Mouse (Mus musculus) midbrain, embryonic 10.5 days (tissue): ENCODE results near the gene Hirip3. TPM values are rescaled to one million over a fixed set of nuclear protein-coding genes. Genes with fewer than 3 reads are reported as not detected.

ENCODE experiments used
- DNase-seq: peaks from one replicate; pipeline ENCODE4 v3.0.0-alpha.2; 2017; ENCODE audit warnings: low spot score
- H3K27ac ChIP-seq: fragments of 300-500 bp; sonication (generic); replicated peaks from 2 replicates; pipeline ENCODE4 v1.5.1; 2016; ENCODE audit warnings: mild to moderate bottlenecking
- H3K27me3 ChIP-seq: fragments of 300-500 bp; sonication (generic); 2 replicates; pipeline ENCODE4 v1.6.1; 2016; ENCODE audit warnings: low read depth, mild to moderate bottlenecking; ENCODE audit not compliant: poor library complexity, severe bottlenecking
- H3K36me3 ChIP-seq: fragments of 300-500 bp; sonication (generic); 2 replicates; pipeline ENCODE4 v1.6.1; 2016; ENCODE audit warnings: mild to moderate bottlenecking, moderate library complexity
- H3K4me1 ChIP-seq: fragments of 300-500 bp; sonication (generic); 2 replicates; pipeline ENCODE4 v1.6.1; 2016
- H3K4me3 ChIP-seq: fragments of 300-500 bp; sonication (generic); 2 replicates; pipeline ENCODE4 v1.5.1; 2016; ENCODE audit warnings: mild to moderate bottlenecking, moderate library complexity
- H3K9me3 ChIP-seq: fragments of 300-500 bp; sonication (generic); replicated peaks from 2 replicates; pipeline ENCODE4 v1.6.1; 2016; ENCODE audit warnings: mild to moderate bottlenecking
- WGBS: fragments of 180-500 bp; shearing (Covaris S2); methylation state at CpG from one replicate; pipeline ENCODE4 v1.1.7; 2016; 5-methylcytosine and 5-hydroxymethylcytosine counted together
- polyA plus RNA-seq: library from polyadenylated mRNA; unstranded; fragments of >200 nt; fragmentation: Nextera tagmentation; extraction: Ambion mirVana; gene quantifications from 2 replicates; pipeline ENCODE4 v1.2.1, GENCODE M21; 2016

Gene Hirip3
- polyA plus RNA-seq: 50.1 and 50.7 TPM in 2 replicates

GRCm38 (mm10) chr7:126861429-126862130 lies at the start of gene Hirip3:
Gene Hirip3, plus strand, starts transcription at chr7:126861972.
- peak within 1 kb of the TSS; percentile 94 for H3K27ac ChIP-seq
- DNase-seq: peak; percentile 93
- peaks cover 79% of the 10 kb centered on the region for H3K36me3 ChIP-seq
- peaks cover 39% of the 10 kb centered on the region for H3K4me1 ChIP-seq
- H3K9me3 ChIP-seq: no peaks in the 10 kb centered on the region
- peak within 1 kb of the TSS; percentile 72 for H3K4me3 ChIP-seq
- 3% methylated on average over 42 of the region's 42 CpGs for WGBS
- H3K27me3 ChIP-seq: no peaks in the 10 kb centered on the region

GRCm38 (mm10) chr7:126815726-126816222 lies 46.0 kb upstream of the Hirip3 start:
- Histone ChIP-seq H3K27me3 (no peaks in the 10 kb centered on the region), H3K36me3 (no peaks in the 10 kb centered on the region), H3K4me3 (no peak overlapping the region), H3K27ac (no peak overlapping the region), H3K9me3 (no peaks in the 10 kb centered on the region), H3K4me1 (0 out of 2 replicates have a peak, but pooled peaks cover 2% of the 10 kb centered on the region)
- 68% methylated on average over 8 of the region's 8 CpGs for WGBS
- DNase-seq: no peak

- no peak overlapping the region for H3K4me3 ChIP-seq
- H3K27ac ChIP-seq: no peak overlapping the region
- 0 out of 2 replicates have a peak, but pooled peaks cover 2% of the 10 kb centered on the region for H3K4me1 ChIP-seq
- no peaks in the 10 kb centered on the region for H3K9me3 ChIP-seq
- H3K36me3 ChIP-seq: no peaks in the 10 kb centered on the region
- DNase-seq: no peak
- 93% methylated on average over 8 of the region's 8 CpGs for WGBS
- no peaks in the 10 kb centered on the region for H3K27me3 ChIP-seq
Observed at GRCm38 (mm10) chr7:126816494-126816893, 45.3 kb upstream of the Hirip3 start.

- WGBS: 88% methylated on average over 7 of the region's 7 CpGs
- H3K4me1 ChIP-seq: peaks cover 11% of the 10 kb centered on the region
- H3K36me3 ChIP-seq: no peaks in the 10 kb centered on the region
- no peak for DNase-seq
- no peak overlapping the region for H3K4me3 ChIP-seq
- H3K27ac ChIP-seq: no peak overlapping the region
- peaks cover 9% of the 10 kb centered on the region for H3K27me3 ChIP-seq
- H3K9me3 ChIP-seq: no peaks in the 10 kb centered on the region
Observed at GRCm38 (mm10) chr7:126817595-126817994, 44.2 kb upstream of the Hirip3 start.

GRCm38 (mm10) chr7:126818818-126819217 lies 43.0 kb upstream of the Hirip3 start:
- WGBS: 39% methylated on average over 1 of the region's 1 CpGs
- no peak overlapping the region for H3K4me3 ChIP-seq
- H3K27me3 ChIP-seq: peaks cover 21% of the 10 kb centered on the region
- no peaks in the 10 kb centered on the region for H3K9me3 ChIP-seq
- peaks cover 23% of the 10 kb centered on the region for H3K4me1 ChIP-seq
- no peak for DNase-seq
- no peak overlapping the region for H3K27ac ChIP-seq
- H3K36me3 ChIP-seq: no peaks in the 10 kb centered on the region

GRCm38 (mm10) chr7:126821835-126822511 lies 39.8 kb upstream of the Hirip3 start:
- 24% methylated on average over 7 of the region's 7 CpGs for WGBS
- Histone ChIP-seq H3K4me3 (peak overlapping the region; percentile 63), H3K27me3 (peaks cover 38% of the 10 kb centered on the region), H3K27ac (peak overlapping the region; percentile 83; the same call in 1 of the 2 replicates), H3K36me3 (no peaks in the 10 kb centered on the region), H3K9me3 (no peaks in the 10 kb centered on the region), H3K4me1 (peaks cover 34% of the 10 kb centered on the region)
- peak; percentile 86 for DNase-seq

GRCm38 (mm10) chr7:126822741-126823140 lies 39.0 kb upstream of the Hirip3 start:
- peaks cover 38% of the 10 kb centered on the region for H3K27me3 ChIP-seq
- no peak for DNase-seq
- peaks cover 34% of the 10 kb centered on the region for H3K4me1 ChIP-seq
- no peaks in the 10 kb centered on the region for H3K9me3 ChIP-seq
- H3K36me3 ChIP-seq: no peaks in the 10 kb centered on the region
- 8% methylated on average over 9 of the region's 9 CpGs for WGBS
- H3K4me3 ChIP-seq: peak overlapping the region; percentile 63
- peak overlapping the region; percentile 83 for H3K27ac ChIP-seq

GRCm38 (mm10) chr7:126823202-126823711 lies 38.5 kb upstream of the Hirip3 start:
- WGBS: 2% methylated on average over 18 of the region's 19 CpGs
- Histone ChIP-seq H3K4me3 (peak overlapping the region; percentile 63), H3K27me3 (peaks cover 38% of the 10 kb centered on the region), H3K4me1 (peaks cover 34% of the 10 kb centered on the region), H3K27ac (peak overlapping the region; percentile 83), H3K36me3 (no peaks in the 10 kb centered on the region), H3K9me3 (no peaks in the 10 kb centered on the region)
- DNase-seq: peak; percentile 58

GRCm38 (mm10) chr7:126823940-126824339 lies 37.8 kb upstream of the Hirip3 start:
- 9% methylated on average over 10 of the region's 10 CpGs for WGBS
- Histone ChIP-seq H3K27ac (peak overlapping the region; percentile 83), H3K27me3 (peaks cover 38% of the 10 kb centered on the region), H3K4me3 (peak overlapping the region; percentile 63), H3K4me1 (peaks cover 34% of the 10 kb centered on the region), H3K36me3 (no peaks in the 10 kb centered on the region), H3K9me3 (no peaks in the 10 kb centered on the region)
- no peak for DNase-seq

- H3K4me3 ChIP-seq: no peak overlapping the region
- DNase-seq: no peak
- WGBS: 27% methylated on average over 8 of the region's 8 CpGs
- no peak overlapping the region for H3K27ac ChIP-seq
- H3K36me3 ChIP-seq: no peaks in the 10 kb centered on the region
- no peaks in the 10 kb centered on the region for H3K9me3 ChIP-seq
- peaks cover 46% of the 10 kb centered on the region for H3K4me1 ChIP-seq
- peaks cover 48% of the 10 kb centered on the region for H3K27me3 ChIP-seq
Observed at GRCm38 (mm10) chr7:126825403-126825802, 36.4 kb upstream of the Hirip3 start.

GRCm38 (mm10) chr7:126825952-126826351 lies 35.8 kb upstream of the Hirip3 start:
- H3K27ac ChIP-seq: no peak overlapping the region
- peaks cover 54% of the 10 kb centered on the region for H3K27me3 ChIP-seq
- WGBS: 74% methylated on average over 5 of the region's 5 CpGs
- no peak for DNase-seq
- no peaks in the 10 kb centered on the region for H3K9me3 ChIP-seq
- H3K4me1 ChIP-seq: peaks cover 47% of the 10 kb centered on the region
- H3K4me3 ChIP-seq: no peak overlapping the region
- no peaks in the 10 kb centered on the region for H3K36me3 ChIP-seq

GRCm38 (mm10) chr7:126831539-126831938 lies 30.2 kb upstream of the Hirip3 start, which contains the start of gene 4930451I11Rik:
Gene 4930451I11Rik, minus strand, starts transcription at chr7:126831639.
- H3K36me3 ChIP-seq: no peaks in the 10 kb centered on the region
- H3K4me3 ChIP-seq: peak within 1 kb of the TSS; percentile 50
- no peaks in the 10 kb centered on the region for H3K9me3 ChIP-seq
- peaks cover 29% of the 10 kb centered on the region for H3K27me3 ChIP-seq
- H3K27ac ChIP-seq: peak within 1 kb of the TSS; percentile 64
- H3K4me1 ChIP-seq: peaks cover 25% of the 10 kb centered on the region
- DNase-seq: no peak
- 60% methylated on average over 5 of the region's 5 CpGs for WGBS
